Mouse (Mus musculus) limb, embryonic 11.5 days (tissue): Measurements from ENCODE around the gene Slc29a2. TPM values are rescaled to one million over a fixed set of nuclear protein-coding genes. Genes with fewer than 3 reads are reported as not detected.
A peak's percentile ranks its signal among the peaks of the same experiment; 100 is the strongest.

Experiments
- ATAC-seq: fragments of 200-750 bp; cut with Nextera tagmentation; 2 replicates; pipeline ENCODE4 v1.8.0; 2017; ENCODE audit warnings: low read depth; ENCODE audit not compliant: insufficient number of reproducible peaks, low FRiP score, low TSS enrichment
- DNase-seq: peaks from one replicate; pipeline ENCODE4 v3.0.0-alpha.2; 2015; ENCODE audit warnings: low spot score
- H3K27ac ChIP-seq: fragments of 300-500 bp; sonication (generic); replicated peaks from 2 replicates; pipeline ENCODE4 v1.5.1; 2014; ENCODE audit warnings: low read depth, mild to moderate bottlenecking, low read length
- H3K27me3 ChIP-seq: fragments of 300-500 bp; sonication (generic); 2 replicates; pipeline ENCODE4 v1.6.1; 2014; ENCODE audit warnings: mild to moderate bottlenecking, low read length, mixed read lengths; ENCODE audit not compliant: control insufficient read depth, insufficient read depth
- H3K36me3 ChIP-seq: fragments of 300-500 bp; sonication (generic); 2 replicates; pipeline ENCODE4 v1.6.1; 2014; ENCODE audit warnings: mild to moderate bottlenecking, low read length, moderate library complexity, mixed read lengths; ENCODE audit not compliant: control insufficient read depth, insufficient read depth
- H3K4me1 ChIP-seq: fragments of 300-500 bp; sonication (generic); 2 replicates; pipeline ENCODE4 v1.6.1; 2014; ENCODE audit warnings: low read length, mixed read lengths; ENCODE audit not compliant: control insufficient read depth, insufficient read depth
- H3K4me2 ChIP-seq: fragments of 300-500 bp; sonication (generic); 2 replicates; pipeline ENCODE4 v1.6.1; 2014; ENCODE audit warnings: low read depth, mild to moderate bottlenecking, moderate library complexity; ENCODE audit not compliant: severe bottlenecking
- H3K4me3 ChIP-seq: fragments of 300-500 bp; sonication (generic); 2 replicates; pipeline ENCODE4 v1.5.1; 2014; ENCODE audit warnings: low read depth, low read length
- H3K9ac ChIP-seq: fragments of 300-500 bp; sonication (generic); 2 replicates; pipeline ENCODE4 v1.6.1; 2014; ENCODE audit warnings: mild to moderate bottlenecking, low read length
- H3K9me3 ChIP-seq: fragments of 300-500 bp; sonication (generic); 2 replicates; pipeline ENCODE4 v1.6.1; 2016; ENCODE audit warnings: low read length; ENCODE audit not compliant: control insufficient read depth
- WGBS: fragments of 180-500 bp; shearing (Covaris S2); extraction: QIAGEN DNeasy Blood & Tissue Kit; methylation state at CpG from one replicate; pipeline ENCODE4 v1.1.7; 2014; 5-methylcytosine and 5-hydroxymethylcytosine counted together
- polyA plus RNA-seq: library from polyadenylated mRNA; unstranded; fragments of >200 nt; fragmentation: Nextera tagmentation; extraction: Ambion mirVana; gene quantifications from 2 replicates; pipeline ENCODE4 v1.2.1, GENCODE M21; 2014

Gene Slc29a2
- polyA plus RNA-seq, 1 experiment from 2014 or later = 5.0 TPM

- DNase-seq (peak; percentile 67), ATAC-seq (peak; percentile 36; the same call in 1 of the 2 replicates)
- peak within 1 kb of the TSS; percentile 22 for H3K4me3 ChIP-seq
- peaks cover 33% of the 10 kb centered on the region for H3K27me3 ChIP-seq
- H3K27ac ChIP-seq = no peak within 1 kb of the TSS
- 20% methylated on average over 12 of the region's 14 CpGs for WGBS
- H3K9ac ChIP-seq = peak within 1 kb of the TSS; percentile 3; the same call in 1 of the 2 replicates
- no peaks in the 10 kb centered on the region for H3K9me3 ChIP-seq
- H3K4me2 ChIP-seq = peak within 1 kb of the TSS; percentile 33
- H3K4me1 ChIP-seq = peaks cover 16% of the 10 kb centered on the region
- peaks cover 8% of the 10 kb centered on the region for H3K36me3 ChIP-seq
Observed at GRCm38 (mm10) chr19:5050047-5050905, 26.6 kb downstream of the Slc29a2 start, which contains the start of gene Rin1. Rin1 (plus strand) TSS chr19:5050481.

- peak overlapping the region; percentile 33 for H3K4me2 ChIP-seq
Observed at GRCm38 (mm10) chr19:5051031-5051430, 27.4 kb downstream of the Slc29a2 start.

GRCm38 (mm10) chr19:5051515-5051914, 27.9 kb downstream of the Slc29a2 start:
- H3K27ac ChIP-seq = no peak overlapping the region
- H3K4me1 ChIP-seq = peaks cover 18% of the 10 kb centered on the region
- peaks cover 33% of the 10 kb centered on the region for H3K27me3 ChIP-seq
- no peak overlapping the region for H3K4me3 ChIP-seq
- peak overlapping the region; percentile 33 for H3K4me2 ChIP-seq
- ATAC-seq (no peak), DNase-seq (no peak)
- no peaks in the 10 kb centered on the region for H3K9me3 ChIP-seq
- 34% methylated on average over 3 of the region's 3 CpGs for WGBS
- peaks cover 8% of the 10 kb centered on the region for H3K36me3 ChIP-seq
- H3K9ac ChIP-seq = no peak overlapping the region

More at GRCm38 (mm10) chr19:5051031-5051430, 27.4 kb downstream of the Slc29a2 start:
- Histone ChIP-seq H3K9me3 (no peaks in the 10 kb centered on the region), H3K36me3 (peaks cover 8% of the 10 kb centered on the region), H3K4me3 (peak overlapping the region; percentile 22), H3K4me1 (peaks cover 16% of the 10 kb centered on the region), H3K27ac (no peak overlapping the region), H3K27me3 (peaks cover 33% of the 10 kb centered on the region), H3K9ac (peak overlapping the region; percentile 3; the same call in 1 of the 2 replicates)
- ATAC-seq = no peak
- 7% methylated on average over 17 of the region's 17 CpGs for WGBS
- peak; percentile 54 for DNase-seq

GRCm38 (mm10) chr19:5052166-5052822, 28.6 kb downstream of the Slc29a2 start:
- no peak overlapping the region for H3K27ac ChIP-seq
- no peak overlapping the region for H3K9ac ChIP-seq
- DNase-seq (no peak), ATAC-seq (no peak)
- peaks cover 24% of the 10 kb centered on the region for H3K4me1 ChIP-seq
- H3K27me3 ChIP-seq = peaks cover 33% of the 10 kb centered on the region
- H3K4me2 ChIP-seq = no peak overlapping the region
- 28% methylated on average over 25 of the region's 25 CpGs for WGBS
- H3K9me3 ChIP-seq = no peaks in the 10 kb centered on the region
- H3K36me3 ChIP-seq = peaks cover 5% of the 10 kb centered on the region
- no peak overlapping the region for H3K4me3 ChIP-seq

- Histone ChIP-seq H3K9ac (no peak overlapping the region), H3K4me3 (no peak overlapping the region), H3K36me3 (peaks cover 5% of the 10 kb centered on the region), H3K27me3 (peaks cover 33% of the 10 kb centered on the region), H3K4me1 (peaks cover 24% of the 10 kb centered on the region), H3K9me3 (no peaks in the 10 kb centered on the region), H3K4me2 (no peak overlapping the region), H3K27ac (no peak overlapping the region)
- DNase-seq (no peak), ATAC-seq (no peak)
- 49% methylated on average over 17 of the region's 17 CpGs for WGBS
Observed at GRCm38 (mm10) chr19:5052853-5053252, 29.2 kb downstream of the Slc29a2 start.

GRCm38 (mm10) chr19:5053909-5054308, 30.2 kb downstream of the Slc29a2 start:
- no peak for ATAC-seq
- Histone ChIP-seq H3K4me3 (no peak overlapping the region), H3K27ac (no peak overlapping the region), H3K27me3 (peaks cover 33% of the 10 kb centered on the region), H3K4me1 (peaks cover 32% of the 10 kb centered on the region), H3K9me3 (no peaks in the 10 kb centered on the region), H3K4me2 (no peak overlapping the region), H3K36me3 (peaks cover 2% of the 10 kb centered on the region), H3K9ac (no peak overlapping the region)
- DNase-seq = peak; percentile 83
- WGBS = 17% methylated on average over 9 of the region's 9 CpGs

GRCm38 (mm10) chr19:5056251-5056650, 32.6 kb downstream of the Slc29a2 start:
- H3K27ac ChIP-seq = no peak overlapping the region
- peak; percentile 87 for DNase-seq
- peaks cover 27% of the 10 kb centered on the region for H3K27me3 ChIP-seq
- H3K36me3 ChIP-seq = no peaks in the 10 kb centered on the region
- 0 out of 2 replicates have a peak overlapping the region, but pooled peaks have one; percentile 5 for H3K4me3 ChIP-seq
- H3K4me1 ChIP-seq = peaks cover 40% of the 10 kb centered on the region
- H3K9me3 ChIP-seq = no peaks in the 10 kb centered on the region
- 9% methylated on average over 6 of the region's 6 CpGs for whole genome bisulfite sequencing
- peak; percentile 58; the same call in 1 of the 2 replicates for ATAC-seq
- H3K4me2 ChIP-seq = peak overlapping the region; percentile 12; the same call in 1 of the 2 replicates
- no peak overlapping the region for H3K9ac ChIP-seq
